Mouse (Mus musculus): ENCODE data around the gene Mtfr1l.

The Mtfr1l gene

DNA sequence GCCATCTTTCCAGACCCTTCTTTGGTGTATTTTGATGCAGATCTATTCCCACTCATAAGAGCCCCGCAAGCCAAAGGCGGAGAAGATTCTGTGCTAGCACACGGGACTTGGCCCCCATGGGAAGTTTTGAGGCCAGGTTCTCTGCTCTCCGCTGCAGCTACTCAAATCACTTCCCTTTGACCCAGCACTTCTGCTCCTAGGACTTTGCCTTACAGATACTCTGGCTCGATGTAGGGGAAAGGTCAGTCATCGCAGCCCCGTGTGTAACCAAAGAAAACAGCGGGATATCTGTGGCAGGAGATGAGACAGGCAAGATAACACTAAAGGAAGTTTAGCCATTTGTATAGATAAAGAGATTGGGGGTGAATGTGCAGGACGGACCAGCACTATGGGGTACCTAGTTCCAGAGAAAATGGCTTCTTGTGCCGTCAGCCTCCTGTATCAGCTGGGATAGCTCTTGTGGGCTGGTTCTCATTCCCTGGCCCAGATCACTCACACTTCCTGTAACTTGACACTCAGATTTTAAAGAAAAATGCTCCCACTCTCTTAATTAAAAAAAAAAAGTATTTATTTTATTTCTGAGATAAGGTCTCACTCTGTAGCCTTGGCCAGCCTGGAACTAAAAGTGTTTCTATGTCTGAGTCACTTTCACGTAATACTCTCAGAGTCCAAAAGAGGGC lies 45.1 kb downstream of the Mtfr1l start:
- DNase-seq (ENCODE audit: low read depth, low spot score): no peak

DNA sequence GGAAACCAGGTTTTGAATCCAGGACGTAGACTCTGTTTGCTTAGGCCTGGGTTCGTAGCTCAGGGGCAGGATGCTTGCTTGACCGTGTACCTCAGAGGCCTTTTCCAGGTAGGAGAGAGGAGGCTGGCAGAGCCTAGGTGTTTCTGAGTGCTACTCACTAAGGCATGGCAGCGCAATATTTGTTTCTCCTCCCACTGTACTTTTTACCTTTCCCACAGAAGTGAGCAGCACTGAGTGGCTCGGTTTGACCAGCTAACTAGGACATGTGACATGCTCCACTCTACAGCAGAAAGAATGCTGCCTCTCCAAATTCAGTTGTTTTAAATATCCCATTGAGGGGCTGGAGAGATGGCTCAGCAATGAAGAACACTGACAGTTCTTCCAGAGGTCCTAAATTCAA lies 47.0 kb downstream of the Mtfr1l start:
- no peak for DNase-seq (ENCODE audit: low read depth, low spot score)

DNA sequence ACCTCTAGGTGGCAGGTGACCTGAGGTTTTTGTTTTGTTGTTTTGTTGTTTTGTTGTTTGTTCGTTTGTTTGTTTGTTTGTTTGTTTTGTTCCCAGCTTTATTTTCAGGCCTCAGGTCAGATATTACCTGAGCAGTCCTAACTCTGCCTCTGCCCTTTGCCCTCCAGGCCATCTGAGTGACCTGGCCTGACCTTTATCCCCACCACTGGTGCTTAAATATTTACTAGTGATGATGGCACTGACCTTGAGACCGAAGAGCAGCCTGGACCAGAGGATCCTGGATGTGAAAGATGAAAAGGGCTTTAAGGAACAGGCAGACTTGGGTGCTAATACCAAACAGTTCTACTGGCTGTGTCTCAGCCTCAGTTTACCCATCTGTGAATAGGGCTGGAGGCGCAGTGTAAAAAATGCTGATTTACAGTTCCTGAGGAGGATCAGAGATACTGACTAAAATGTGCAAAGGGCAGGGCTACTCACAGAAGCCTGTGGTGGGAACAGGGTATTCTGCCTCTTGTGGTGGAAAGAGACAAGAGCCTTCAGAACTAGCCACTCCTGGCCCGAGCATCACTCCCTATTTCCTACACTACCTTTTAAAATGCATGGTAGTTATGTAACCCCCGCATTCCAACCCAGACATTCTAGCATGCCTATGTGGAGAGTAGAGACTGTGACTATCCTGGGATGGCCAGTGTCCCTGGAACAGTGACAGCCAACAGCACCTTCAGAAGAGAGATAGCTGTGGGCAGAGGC lies 49.9 kb downstream of the Mtfr1l start:
- DNase-seq (ENCODE audit: low read depth, low spot score): no peak

DNA sequence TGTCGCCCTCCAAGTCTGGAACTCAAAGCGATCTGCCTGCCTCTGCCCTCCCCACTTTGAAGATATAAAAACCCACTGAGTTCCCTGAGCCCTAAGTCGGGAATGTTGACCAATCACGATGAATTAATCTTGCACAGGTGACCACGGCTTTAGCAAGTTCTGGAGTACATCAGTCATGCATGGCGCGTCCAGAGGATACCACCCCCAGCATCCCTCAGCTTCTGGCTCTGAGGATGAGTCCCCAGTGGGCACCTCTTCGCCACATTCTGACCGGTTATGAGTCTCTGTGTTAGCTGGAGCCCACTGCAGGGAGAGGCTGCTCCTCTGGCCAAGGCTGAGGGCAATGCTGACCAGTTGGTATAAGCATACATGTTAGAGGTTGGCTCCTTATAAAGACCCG lies 51.0 kb downstream of the Mtfr1l start:
- no peak for DNase-seq (ENCODE audit: low read depth, low spot score)

DNA sequence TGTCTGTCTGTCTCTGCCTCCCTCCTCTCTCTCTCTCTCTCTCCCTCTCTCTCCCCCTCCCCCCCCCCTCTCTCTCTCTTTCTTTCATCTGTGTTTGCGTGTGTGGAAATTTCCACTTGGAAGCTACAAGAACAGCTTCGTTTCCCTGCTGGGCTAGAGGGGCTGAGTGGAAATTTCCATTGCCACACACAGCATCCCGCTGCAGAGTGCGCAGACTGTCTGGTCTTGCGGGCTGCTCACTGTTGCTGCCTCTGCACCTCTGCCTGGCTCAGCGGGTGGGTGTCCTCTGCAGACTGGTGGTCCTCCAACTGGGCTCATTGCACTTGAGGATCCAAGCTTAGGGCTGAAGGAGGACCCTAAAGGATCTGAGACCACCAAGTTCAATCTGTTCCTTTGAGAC lies 51.5 kb downstream of the Mtfr1l start:
- no peak for DNase-seq (ENCODE audit: low read depth, low spot score)

DNA sequence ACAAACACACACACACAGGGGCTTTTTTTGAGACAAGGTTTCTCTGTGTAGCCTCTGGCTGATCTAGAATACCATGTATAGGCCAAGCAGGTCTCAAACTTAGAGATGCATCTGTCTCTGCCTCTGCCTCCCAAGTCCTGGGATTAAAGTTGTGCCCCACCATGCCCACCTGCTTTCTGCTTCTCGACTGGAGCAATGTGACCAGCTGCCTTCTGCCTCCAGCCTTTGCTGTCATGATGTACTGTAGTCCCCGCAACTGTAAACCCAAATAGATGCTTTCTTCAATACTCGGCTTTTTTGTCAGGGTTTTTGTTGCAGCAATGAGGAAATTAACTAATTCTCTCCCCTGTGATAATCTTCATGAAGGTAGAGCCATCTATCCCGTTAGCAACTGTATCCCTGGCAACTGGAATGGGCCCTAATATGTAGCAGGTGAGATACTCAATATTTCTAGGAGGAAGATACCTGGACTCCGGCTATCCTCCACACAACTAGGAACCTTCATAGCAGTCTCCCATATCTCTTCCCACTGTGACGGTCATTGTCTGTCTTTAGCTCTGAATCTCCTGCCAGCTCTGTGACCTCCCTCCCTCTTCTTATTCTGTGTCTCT lies 52.0 kb downstream of the Mtfr1l start:
- DNase-seq (ENCODE audit: low read depth, low spot score): no peak

DNA sequence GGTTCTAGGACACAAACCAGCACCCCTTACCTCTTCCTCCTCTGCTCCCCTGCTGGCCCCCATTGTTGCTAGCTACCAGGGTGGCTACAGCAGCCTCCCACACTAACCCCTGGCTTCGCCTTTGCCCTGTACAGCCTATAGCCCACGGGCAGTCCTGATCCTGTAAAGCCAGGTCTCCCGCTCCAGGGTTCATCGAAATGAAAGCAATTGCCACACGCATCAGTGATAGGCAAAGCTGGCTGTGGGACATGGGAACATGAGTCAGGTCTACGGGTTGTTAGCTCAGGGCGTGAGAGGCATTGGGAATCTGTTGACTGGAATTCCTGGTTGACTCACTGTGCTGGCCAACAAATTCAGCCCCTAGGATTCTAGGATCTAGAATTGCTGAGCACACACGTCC lies 52.7 kb downstream of the Mtfr1l start:
- no peak for DNase-seq (ENCODE audit: low read depth, low spot score)

DNA sequence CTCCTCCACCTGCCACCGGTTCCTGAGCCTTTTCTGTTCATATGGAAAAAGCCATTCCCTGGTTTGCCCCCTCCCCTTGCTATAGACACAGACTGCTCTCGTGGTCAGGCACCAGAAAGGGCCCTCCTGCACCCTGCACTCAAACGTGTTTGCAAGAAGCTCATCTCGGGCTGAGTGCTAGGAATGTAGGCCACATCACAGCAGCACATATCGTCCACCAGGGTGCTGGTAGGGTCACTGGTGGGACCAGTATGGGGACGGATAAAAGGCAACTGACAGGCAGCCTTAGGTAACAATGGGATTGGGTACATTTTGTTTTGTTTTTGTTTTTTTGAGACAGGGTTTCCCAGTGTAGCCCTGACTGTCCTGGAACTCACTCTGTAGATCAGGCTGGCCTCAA lies 53.9 kb downstream of the Mtfr1l start:
- no peak for DNase-seq (ENCODE audit: low read depth, low spot score)

DNA sequence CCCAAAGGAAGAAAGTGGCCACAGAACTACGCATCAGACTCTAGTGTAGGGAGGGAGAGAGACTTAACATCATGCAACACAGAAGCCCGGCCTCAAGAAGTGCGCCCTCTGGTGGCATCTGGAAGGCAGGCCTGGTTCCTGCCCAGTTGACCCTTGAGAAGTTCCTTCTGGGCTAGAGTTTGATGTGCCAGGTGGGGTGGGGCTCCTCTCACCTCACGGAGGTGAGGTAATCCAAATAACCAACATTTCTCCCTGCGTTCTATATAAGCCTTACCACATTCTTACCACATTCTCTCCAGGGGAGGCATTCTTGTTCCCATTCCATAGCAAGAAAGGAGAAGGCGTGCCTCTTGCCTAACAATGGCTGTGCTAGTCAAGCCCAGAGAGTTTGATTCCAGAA lies 54.3 kb downstream of the Mtfr1l start:
- peak; percentile 75 for DNase-seq (ENCODE audit: low read depth, low spot score)

DNA sequence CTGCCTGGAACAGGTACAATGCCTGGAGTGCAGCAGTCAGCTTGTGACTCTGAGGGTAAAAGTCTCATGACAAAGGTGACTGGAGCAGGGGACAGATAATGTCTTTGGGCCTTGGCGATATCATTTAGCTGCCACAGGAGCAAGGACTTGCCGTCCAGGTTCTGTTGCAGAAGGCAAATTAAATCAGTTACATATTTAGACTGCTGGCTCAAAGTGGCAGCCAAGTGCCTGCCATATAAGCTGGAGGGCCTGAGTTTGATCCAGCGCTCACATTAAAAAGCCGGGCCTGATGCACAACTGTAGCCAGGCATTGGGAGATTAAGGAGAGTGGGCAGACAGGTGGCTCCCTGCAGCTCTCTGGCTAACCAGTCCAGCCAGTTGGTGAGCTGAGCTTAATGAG lies 55.3 kb downstream of the Mtfr1l start:
- DNase-seq (ENCODE audit: low read depth, low spot score): no peak

DNA sequence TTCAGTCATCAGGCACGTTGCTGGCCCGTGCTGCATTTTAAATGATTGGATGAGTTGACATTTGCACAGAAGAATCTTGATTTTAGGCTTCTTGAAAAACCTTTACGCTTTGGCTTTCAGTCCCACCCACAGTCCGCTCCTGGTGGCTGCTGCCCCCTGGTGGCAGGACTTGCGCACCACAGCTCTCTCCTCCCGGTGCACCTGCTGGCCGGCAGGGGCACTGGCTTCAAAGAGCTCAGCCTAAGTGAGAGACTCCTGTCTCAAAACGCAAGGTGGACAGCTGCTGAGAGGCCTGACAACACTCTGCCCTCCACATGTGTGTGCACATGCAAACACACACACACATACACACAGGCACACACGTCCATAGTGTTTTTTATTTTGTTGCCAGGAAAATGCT lies 57.2 kb downstream of the Mtfr1l start:
- DNase-seq (ENCODE audit: low read depth, low spot score): peak; percentile 87

DNA sequence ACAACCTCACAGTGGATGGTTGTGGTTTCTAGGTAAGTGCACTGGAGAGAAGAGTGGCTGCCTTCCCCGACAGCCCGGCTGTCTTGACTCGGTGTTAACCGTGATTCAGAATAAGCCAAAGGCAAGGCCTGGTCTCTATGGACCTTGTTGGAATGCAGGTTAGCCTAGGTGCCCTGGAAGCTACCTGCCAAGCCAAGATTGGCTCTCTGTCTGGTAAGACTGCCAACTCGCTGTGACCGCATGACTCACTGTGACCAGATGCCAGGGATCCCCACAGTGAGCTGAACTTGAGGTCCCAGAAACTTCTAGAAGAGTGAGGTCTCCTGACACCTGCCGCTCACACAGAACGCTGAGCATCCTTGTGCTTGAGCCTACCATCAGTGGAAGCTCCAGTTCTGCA lies 58.3 kb downstream of the Mtfr1l start:
- DNase-seq (ENCODE audit: low read depth, low spot score): no peak

All from forelimb bud, embryonic 11.5 days (tissue).